Mouse (Mus musculus): ENCODE measurements at regions not wholly inside any gene's neighbourhood (a gene's known extent, or its start where the extent isn't known, plus 50 kb on each side); places are given as distances from the start of the nearest gene placed in this dataset.

DNA sequence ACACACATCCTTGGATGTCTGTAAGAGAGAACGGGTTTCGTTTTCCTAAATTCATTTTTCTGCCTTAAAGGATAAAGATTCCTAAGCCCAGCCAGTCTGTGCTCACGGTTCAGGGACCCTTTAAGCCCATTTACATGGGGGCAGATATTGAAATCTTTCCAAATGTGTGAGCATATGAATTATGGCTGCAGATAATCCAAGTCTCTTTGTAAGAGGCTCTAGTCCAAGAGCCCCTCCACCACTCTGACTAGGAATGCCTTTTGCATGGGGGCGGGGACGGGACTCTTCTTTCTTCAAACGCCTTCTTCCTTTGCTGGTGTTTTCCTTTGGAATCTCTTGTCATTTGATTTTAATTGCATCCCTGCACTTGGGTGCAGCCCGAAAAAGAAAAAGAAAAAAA, 54.2 kb upstream of the Mgmt start:
- no peak for DNase-seq (ENCODE audit: extremely low read depth, low read depth, low spot score)
- no peak overlapping the region for H3K27ac ChIP-seq (replicated peaks; ENCODE audit: insufficient read depth, low read depth, low read length)
- H3K36me3 ChIP-seq (ENCODE audit: control insufficient read depth, insufficient read depth, low read length) = no peaks in the 10 kb centered on the region
- no peaks in the 10 kb centered on the region for H3K27me3 ChIP-seq (ENCODE audit: control insufficient read depth, insufficient read depth, low read length)
- H3K79me2 ChIP-seq (ENCODE audit: control insufficient read depth, insufficient read depth, low read length) = no peaks in the 10 kb centered on the region
- TF ChIP-seq POLR2A (IDR thresholded peaks at IDR 0.05; ENCODE audit: extremely low read depth, insufficient read depth, low read length) (no peak), CTCF (IDR thresholded peaks at IDR 0.05; ENCODE audit: low read depth, low read length) (no peak)
- H3K4me3 ChIP-seq (ENCODE audit: insufficient read depth, low read depth, low read length) = no peak overlapping the region
- H3K4me1 ChIP-seq (ENCODE audit: control insufficient read depth, insufficient read depth, low read length) = no peaks in the 10 kb centered on the region
- H3K9ac ChIP-seq (ENCODE audit: low read depth, low read length) = no peak overlapping the region
- WGBS = 81% methylated on average over 7 of the region's 7 CpGs

DNA sequence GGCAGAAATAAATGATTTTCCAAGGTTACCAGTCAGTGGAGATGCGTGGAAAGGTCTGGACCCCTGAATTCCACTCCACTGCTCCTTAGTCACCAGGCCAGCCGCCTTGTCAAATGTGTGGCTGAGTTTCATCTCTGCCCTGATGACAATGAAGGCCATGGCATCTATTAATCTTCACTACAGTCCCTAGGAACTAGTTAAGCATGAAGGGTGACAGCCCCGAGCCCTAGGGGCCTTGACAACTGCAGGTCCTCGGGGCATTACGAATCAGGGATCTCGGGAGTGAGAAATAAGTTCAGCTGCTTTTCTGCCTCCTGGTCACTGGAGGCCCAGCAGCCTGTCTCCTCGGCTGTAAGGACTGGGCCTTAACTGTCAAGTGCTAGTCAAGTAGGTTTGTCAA, 51.7 kb upstream of the Mgmt start:
- Histone ChIP-seq H3K4me3 (ENCODE audit: insufficient read depth, low read depth, low read length) (no peak overlapping the region), H3K36me3 (ENCODE audit: control insufficient read depth, insufficient read depth, low read length) (no peaks in the 10 kb centered on the region), H3K27ac (replicated peaks; ENCODE audit: insufficient read depth, low read depth, low read length) (no peak overlapping the region), H3K79me2 (ENCODE audit: control insufficient read depth, insufficient read depth, low read length) (no peaks in the 10 kb centered on the region), H3K9ac (ENCODE audit: low read depth, low read length) (no peak overlapping the region), H3K4me1 (ENCODE audit: control insufficient read depth, insufficient read depth, low read length) (no peaks in the 10 kb centered on the region), H3K27me3 (ENCODE audit: control insufficient read depth, insufficient read depth, low read length) (no peaks in the 10 kb centered on the region)
- no peak for TF ChIP-seq POLR2A (IDR thresholded peaks at IDR 0.05; ENCODE audit: extremely low read depth, insufficient read depth, low read length)
- no peak for TF ChIP-seq CTCF (IDR thresholded peaks at IDR 0.05; ENCODE audit: low read depth, low read length)
- DNase-seq (ENCODE audit: extremely low read depth, low read depth, low spot score) = no peak
- 89% methylated on average over 7 of the region's 7 CpGs for WGBS

DNA sequence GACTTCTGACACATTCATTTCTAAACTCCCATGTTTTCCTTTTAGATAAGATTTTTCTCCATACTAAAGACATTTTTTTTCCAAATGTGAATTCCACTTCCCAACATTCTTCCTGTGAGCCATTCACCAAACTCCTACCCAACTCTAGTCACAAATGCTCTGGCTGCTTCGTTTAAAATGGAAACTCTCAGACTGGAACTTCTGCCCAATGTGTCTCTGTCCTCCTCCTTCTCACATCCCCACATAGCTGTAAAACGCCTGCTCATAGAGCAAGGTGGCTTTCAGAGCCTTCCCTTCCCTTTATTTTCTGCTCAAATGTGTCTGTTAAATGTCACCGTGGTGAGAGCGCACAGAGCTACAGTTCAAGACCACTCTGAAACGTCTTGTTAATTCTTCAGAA, 50.1 kb upstream of the Mgmt start:
- Histone ChIP-seq H3K4me3 (ENCODE audit: insufficient read depth, low read depth, low read length) (no peak overlapping the region), H3K27me3 (ENCODE audit: control insufficient read depth, insufficient read depth, low read length) (no peaks in the 10 kb centered on the region), H3K4me1 (ENCODE audit: control insufficient read depth, insufficient read depth, low read length) (no peaks in the 10 kb centered on the region), H3K36me3 (ENCODE audit: control insufficient read depth, insufficient read depth, low read length) (no peaks in the 10 kb centered on the region), H3K27ac (replicated peaks; ENCODE audit: insufficient read depth, low read depth, low read length) (no peak overlapping the region), H3K79me2 (ENCODE audit: control insufficient read depth, insufficient read depth, low read length) (no peaks in the 10 kb centered on the region), H3K9ac (ENCODE audit: low read depth, low read length) (no peak overlapping the region)
- WGBS = 61% methylated on average over 5 of the region's 5 CpGs
- DNase-seq (ENCODE audit: extremely low read depth, low read depth, low spot score) = no peak
- TF ChIP-seq CTCF (IDR thresholded peaks at IDR 0.05; ENCODE audit: low read depth, low read length) (no peak), POLR2A (IDR thresholded peaks at IDR 0.05; ENCODE audit: extremely low read depth, insufficient read depth, low read length) (no peak)
